Mouse (Mus musculus) G1E (cell line): ENCODE results near the gene St7. TPM values are rescaled to one million over a fixed set of nuclear protein-coding genes. Genes with fewer than 3 reads are reported as not detected.

ENCODE experiments used
- ATAC-seq: 2 replicates; pipeline ENCODE4 v1.8.0; 2016; ENCODE audit warnings: mild to moderate bottlenecking; ENCODE audit not compliant: insufficient number of reproducible peaks, poor library complexity, low FRiP score, severe bottlenecking; ENCODE audit errors: extremely low read depth
- DNase-seq: peaks from one replicate; pipeline ENCODE4 v3.0.0; 2012; ENCODE audit warnings: low spot score
- H3K27me3 ChIP-seq: 2 replicates; pipeline ENCODE4 v1.6.1; 2012; ENCODE audit warnings: mild to moderate bottlenecking, low read length, inconsistent platforms; ENCODE audit not compliant: insufficient read depth
- H3K36me3 ChIP-seq: replicated peaks from 2 replicates; pipeline ENCODE3; 2012; ENCODE audit warnings: mild to moderate bottlenecking, inconsistent platforms
- H3K4me1 ChIP-seq: 2 replicates; pipeline ENCODE4 v1.6.1; 2012; ENCODE audit warnings: low read depth, low read length, inconsistent platforms, mixed read lengths; ENCODE audit not compliant: insufficient read depth
- H3K4me3 ChIP-seq: 2 replicates; pipeline ENCODE4 v1.5.1; 2012; ENCODE audit warnings: low read depth, mild to moderate bottlenecking, inconsistent platforms, low read length, moderate library complexity, mixed read lengths
- H3K9me3 ChIP-seq: replicated peaks from 2 replicates; pipeline ENCODE4 v1.6.1; 2012; ENCODE audit warnings: inconsistent platforms
- CTCF ChIP-seq: IDR thresholded peaks from 2 replicates; pipeline ENCODE4 v1.5.1; 2012; ENCODE audit warnings: low read depth, low read length, inconsistent platforms, mixed read lengths
- GATA1 ChIP-seq: IDR thresholded peaks from 2 replicates; pipeline ENCODE4 v1.6.1; 2012; ENCODE audit warnings: borderline replicate concordance, low read length, inconsistent platforms, mixed read lengths
- GATA2 ChIP-seq: IDR thresholded peaks from 2 replicates; pipeline ENCODE4 v1.6.1; 2012; ENCODE audit warnings: low read depth, low read length, inconsistent platforms, borderline replicate concordance
- POLR2AphosphoS5 ChIP-seq: IDR thresholded peaks from 2 replicates; pipeline ENCODE4 v1.6.1; 2012; ENCODE audit warnings: low read depth, low read length, inconsistent platforms; ENCODE audit not compliant: insufficient replicate concordance
- TAL1 ChIP-seq: conservative IDR thresholded peaks from 2 replicates; pipeline ENCODE4 v1.6.1; 2012; ENCODE audit warnings: low read depth, low read length, inconsistent platforms, mixed read lengths
- polyA plus RNA-seq: library from polyadenylated mRNA; stranded (reverse); fragments of >175 nt; gene quantifications from 2 replicates; pipeline ENCODE4 v1.2.3, GENCODE M21; 2012
- total RNA-seq, 2 experiments: library from RNA; stranded (forward) in 1 of 2; stranded (reverse) in 1 of 2; fragments of 200-1000 nt in 1 of 2; fragments of >200 nt in 1 of 2; fragmentation: Nextera tagmentation in 1 of 2; gene quantifications; 2 replicates each; pipeline ENCODE4 v1.2.3; 2014 to 2017

The St7 gene
- total and polyA plus RNA-seq, 3 experiments, result 4.7 to 155 (median 84.7) TPM

DNA sequence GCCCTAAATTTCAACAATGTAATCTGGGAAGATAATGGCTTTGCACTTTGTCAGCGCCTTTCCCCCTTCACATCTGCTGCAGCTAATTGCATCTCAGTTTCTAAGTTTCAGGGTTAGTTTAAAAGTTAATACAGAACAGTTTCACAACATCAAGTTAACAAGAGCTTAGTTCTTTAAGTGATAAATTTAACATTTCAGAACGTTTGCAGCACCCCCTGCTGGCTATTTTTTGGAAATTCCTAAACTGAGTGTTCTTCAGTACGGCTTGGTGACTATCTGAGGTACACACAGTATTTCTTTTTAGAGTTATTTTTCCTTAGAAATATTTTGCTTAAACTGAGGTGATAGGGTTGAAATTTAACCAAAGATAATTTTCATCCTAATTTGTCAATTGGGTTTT, 150.0 kb downstream of the St7 start:
- Histone ChIP-seq H3K9me3 (no peaks in the 10 kb centered on the region), H3K36me3 (peaks cover 67% of the 10 kb centered on the region), H3K27me3 (no peaks in the 10 kb centered on the region), H3K4me1 (peaks cover 4% of the 10 kb centered on the region), H3K4me3 (no peak overlapping the region)
- no peak for ATAC-seq
- no peak for DNase-seq
- TF ChIP-seq TAL1 (no peak), CTCF (no peak), GATA1 (no peak), POLR2AphosphoS5 (no peak), GATA2 (no peak)

DNA sequence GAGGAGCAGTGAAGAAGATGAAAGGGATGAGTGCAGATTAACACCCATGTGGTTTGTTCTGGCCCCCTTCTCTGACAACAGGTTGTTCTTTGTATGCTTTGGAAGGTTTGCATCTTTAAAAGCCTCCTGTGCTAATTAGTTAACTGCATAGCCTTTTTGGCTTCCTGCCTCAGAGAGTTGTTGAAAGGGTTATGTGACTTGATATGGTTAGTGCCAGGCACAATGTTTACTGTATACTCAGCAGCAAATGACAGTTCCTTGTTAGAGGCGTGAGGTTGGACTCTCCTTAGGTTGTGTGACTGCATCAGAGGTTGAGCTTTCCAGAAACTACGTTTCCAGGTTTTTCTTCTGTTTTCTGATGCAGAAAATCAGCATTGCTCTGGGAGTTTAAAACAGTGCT, 158.6 kb downstream of the St7 start:
- peaks cover 80% of the 10 kb centered on the region for H3K36me3 ChIP-seq
- H3K4me3 ChIP-seq, result no peak overlapping the region
- no peak for ATAC-seq
- H3K9me3 ChIP-seq, result no peaks in the 10 kb centered on the region
- TF ChIP-seq TAL1 (no peak), POLR2AphosphoS5 (no peak), CTCF (no peak), GATA2 (no peak), GATA1 (no peak)
- no peaks in the 10 kb centered on the region for H3K27me3 ChIP-seq
- DNase-seq, result no peak
- no peaks in the 10 kb centered on the region for H3K4me1 ChIP-seq

DNA sequence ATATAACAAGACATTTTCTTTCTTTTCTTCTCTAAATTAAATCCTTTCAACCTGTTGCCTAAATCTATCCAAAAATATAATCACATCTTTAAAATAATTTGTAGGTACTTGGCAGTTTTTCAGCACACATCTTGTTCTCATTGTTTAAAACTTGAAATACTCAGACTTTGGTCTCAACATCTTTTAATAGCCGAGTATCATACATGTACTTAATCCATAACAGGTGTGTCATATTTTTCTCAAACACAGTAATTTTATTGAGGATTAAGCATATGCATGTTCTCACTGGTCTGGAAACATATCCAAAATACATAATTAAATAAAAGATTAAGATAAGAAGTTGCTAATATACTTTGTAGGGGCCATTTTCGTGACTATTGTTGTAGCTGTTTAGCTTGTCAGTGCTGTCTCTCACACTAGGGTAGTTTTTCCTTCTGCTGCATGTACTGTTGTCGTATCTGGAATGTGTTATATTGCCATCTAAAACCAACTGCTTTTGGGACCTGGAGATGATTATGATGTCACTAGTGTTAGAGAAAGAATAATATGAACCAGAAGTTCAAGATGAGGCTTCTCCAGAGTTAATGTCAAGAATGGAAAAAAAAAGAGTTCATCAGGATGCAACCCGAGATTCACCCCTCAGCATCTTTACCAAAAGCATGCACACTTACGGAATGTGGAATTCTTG, 161.0 kb downstream of the St7 start:
- Histone ChIP-seq H3K36me3 (peaks cover 72% of the 10 kb centered on the region), H3K9me3 (no peaks in the 10 kb centered on the region), H3K27me3 (no peaks in the 10 kb centered on the region), H3K4me3 (no peak overlapping the region), H3K4me1 (no peaks in the 10 kb centered on the region)
- ATAC-seq (no peak), DNase-seq (no peak)
- TF ChIP-seq POLR2AphosphoS5 (no peak), GATA2 (no peak), CTCF (no peak), GATA1 (no peak), TAL1 (no peak)

DNA sequence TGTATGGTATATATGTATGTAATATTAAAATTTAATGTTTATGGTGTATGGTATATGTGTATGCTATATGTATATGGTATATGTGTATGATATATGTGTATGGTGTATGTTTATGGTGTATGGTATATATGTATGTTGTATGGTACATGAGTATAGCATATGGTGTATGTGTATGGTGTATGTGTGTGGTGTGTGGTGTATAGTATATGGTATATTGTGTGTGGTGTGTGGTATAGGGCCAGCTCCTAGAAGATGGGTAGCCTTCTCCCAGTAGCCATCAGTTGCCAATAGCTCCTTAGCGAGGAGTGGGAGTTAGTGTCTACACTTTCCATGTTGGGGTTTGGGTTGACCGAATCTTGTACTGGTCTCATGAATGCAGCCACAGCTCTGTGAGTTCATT, 162.9 kb downstream of the St7 start:
- no peak for TF ChIP-seq GATA1
- no peak for TF ChIP-seq GATA2
- no peak for TF ChIP-seq TAL1
- no peak for TF ChIP-seq POLR2AphosphoS5
- TF ChIP-seq CTCF, result no peak
- no peaks in the 10 kb centered on the region for H3K4me1 ChIP-seq
- ATAC-seq (no peak), DNase-seq (no peak)
- H3K27me3 ChIP-seq, result no peaks in the 10 kb centered on the region
- H3K4me3 ChIP-seq, result no peak overlapping the region
- peaks cover 72% of the 10 kb centered on the region for H3K36me3 ChIP-seq
- H3K9me3 ChIP-seq, result no peaks in the 10 kb centered on the region

DNA sequence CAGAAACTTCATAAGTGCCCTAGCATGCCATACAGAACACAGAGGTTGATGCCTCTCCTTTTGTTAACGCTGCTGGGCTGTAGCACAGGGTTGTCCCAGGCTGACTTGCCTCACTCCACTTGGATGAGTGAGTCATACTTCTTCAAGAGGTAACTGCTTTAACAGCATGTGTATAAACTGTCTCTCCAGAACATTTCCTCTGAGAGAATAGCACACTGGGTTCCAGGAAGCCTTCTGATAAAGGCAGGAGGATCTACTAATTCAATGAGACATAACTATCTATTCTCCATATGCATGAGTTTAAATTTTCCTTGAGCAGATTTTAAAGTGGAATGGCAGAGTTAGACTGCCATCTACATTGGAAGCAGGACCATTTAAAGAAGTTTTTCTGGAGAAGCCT, 166.8 kb downstream of the St7 start:
- no peak overlapping the region for H3K4me3 ChIP-seq
- no peaks in the 10 kb centered on the region for H3K4me1 ChIP-seq
- ATAC-seq (no peak), DNase-seq (no peak)
- peaks cover 72% of the 10 kb centered on the region for H3K36me3 ChIP-seq
- no peaks in the 10 kb centered on the region for H3K27me3 ChIP-seq
- no peaks in the 10 kb centered on the region for H3K9me3 ChIP-seq
- TF ChIP-seq GATA2 (no peak), GATA1 (no peak), CTCF (no peak), POLR2AphosphoS5 (no peak), TAL1 (no peak)

DNA sequence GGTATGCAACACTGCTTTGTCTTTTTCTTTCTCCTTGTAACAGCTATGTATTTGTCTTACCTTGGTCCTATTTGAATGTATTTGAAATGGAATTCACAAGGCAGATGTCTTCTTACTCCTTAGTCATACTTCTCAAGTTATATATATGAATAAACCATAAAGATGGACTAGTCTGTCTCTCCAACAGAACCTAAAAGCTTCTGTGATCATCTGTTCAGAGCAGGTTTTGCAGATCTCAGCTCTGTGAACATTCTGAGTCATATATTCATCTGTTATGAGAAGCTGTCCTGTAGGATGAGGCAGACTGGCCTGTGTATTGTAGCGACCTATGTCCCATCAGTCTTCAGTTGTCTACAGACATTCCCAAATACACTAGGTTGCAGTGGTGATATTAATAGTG, 167.7 kb downstream of the St7 start:
- ATAC-seq (no peak), DNase-seq (no peak)
- no peak overlapping the region for H3K4me3 ChIP-seq
- no peaks in the 10 kb centered on the region for H3K9me3 ChIP-seq
- H3K4me1 ChIP-seq, result no peaks in the 10 kb centered on the region
- TF ChIP-seq TAL1 (no peak), CTCF (no peak), POLR2AphosphoS5 (no peak), GATA2 (no peak), GATA1 (no peak)
- peaks cover 70% of the 10 kb centered on the region for H3K36me3 ChIP-seq
- H3K27me3 ChIP-seq, result no peaks in the 10 kb centered on the region
